ENCODE assay signal across 28 mouse cellular contexts in genomic region chr10:78775830-78776229, GRCm38 (mm10). TPM values are rescaled to one million over a fixed set of nuclear protein-coding genes. Genes with fewer than 3 reads are reported as not detected.
DNase-seq lines count a peak whose midpoint lies in the region; ATAC-seq and TF ChIP-seq lines count a peak whose summit lies in the region.
"Had no signal": no experiment of that assay in that cellular context is flagged by ENCODE, and none has a peak within 500 bp of the region (broad histone marks: within the 10 kb centered on the region; RNA-seq: fewer than 3 reads in every experiment).

No protein-coding gene starts in this region.

- H3K4me2 ChIP-seq in embryonic facial prominence, embryonic 12.5 days (replicated peaks): no peak overlapping the region
- no peak overlapping the region for H3K4me2 ChIP-seq in hindbrain, embryonic 11.5 days (replicated peaks; ENCODE audit: low read depth, low read length)
- no peak overlapping the region for H3K4me2 ChIP-seq in midbrain, postnatal 0 days (ENCODE audit: low read depth, low read length, poor library complexity, severe bottlenecking)
- no peak overlapping the region for H3K4me2 ChIP-seq in stomach, postnatal 0 days (replicated peaks; ENCODE audit: low read depth)
- H3K4me2 ChIP-seq: heart, embryonic 11.5 days; limb, embryonic 15.5 days; liver, embryonic 15.5 days; stomach, embryonic 15.5 days had no signal

- 56% methylated on average over 4 of the region's 4 CpGs for WGBS in embryonic facial prominence, embryonic 12.5 days
- 59% methylated on average over 4 of the region's 4 CpGs for WGBS in hindbrain, embryonic 11.5 days
- 37% methylated on average over 4 of the region's 4 CpGs for WGBS in midbrain, postnatal 0 days
- 55% methylated on average over 4 of the region's 4 CpGs for WGBS in stomach, postnatal 0 days

- TF ChIP-seq CTCF in midbrain, postnatal 0 days (IDR thresholded peaks at IDR 0.05): no peak
- no peak for TF ChIP-seq CTCF in stomach, postnatal 0 days (IDR thresholded peaks at IDR 0.05; ENCODE audit: low read depth)

- H3K4me3 ChIP-seq in embryonic facial prominence, embryonic 12.5 days: no peak overlapping the region
- H3K4me3 ChIP-seq in hindbrain, embryonic 11.5 days (ENCODE audit: low read depth, low read length): no peak overlapping the region
- H3K4me3 ChIP-seq in midbrain, postnatal 0 days (ENCODE audit: low read depth, low read length): no peak overlapping the region
- H3K4me3 ChIP-seq in stomach, postnatal 0 days (ENCODE audit: low read depth, low read length): no peak overlapping the region
- H3K4me3 ChIP-seq: erythroblast, embryonic 14.5 days; gastrocnemius, adult 2 months; layer of hippocampus, adult 2 months; limb, embryonic 15.5 days; liver, embryonic 15.5 days; stomach, embryonic 15.5 days had no signal

- no peak overlapping the region for H3K9ac ChIP-seq in embryonic facial prominence, embryonic 12.5 days
- no peak overlapping the region for H3K9ac ChIP-seq in hindbrain, embryonic 11.5 days (ENCODE audit: low read depth, low read length)
- no peak overlapping the region for H3K9ac ChIP-seq in midbrain, postnatal 0 days (replicated peaks; ENCODE audit: low read length, poor library complexity, severe bottlenecking)
- H3K9ac ChIP-seq in stomach, postnatal 0 days (ENCODE audit: low read length): no peak overlapping the region
- H3K9ac ChIP-seq: limb, embryonic 15.5 days; liver, embryonic 15.5 days; stomach, embryonic 15.5 days had no signal

- intact Hi-C loops in left cerebral cortex, postnatal 4 days (cut with DNase I): no loop called here
- intact Hi-C loops in left cerebral cortex, postnatal 10 days (cut with DNase I): no loop called here

- 0 out of 2 replicates have a peak, but pooled peaks cover 2% of the 10 kb centered on the region for H3K4me1 ChIP-seq in embryonic facial prominence, embryonic 12.5 days
- H3K4me1 ChIP-seq in hindbrain, embryonic 11.5 days (replicated peaks; ENCODE audit: control insufficient read depth, insufficient read depth, low read length): no peaks in the 10 kb centered on the region
- no peaks in the 10 kb centered on the region for H3K4me1 ChIP-seq in midbrain, postnatal 0 days (ENCODE audit: insufficient read depth, low read length)
- no peaks in the 10 kb centered on the region for H3K4me1 ChIP-seq in stomach, postnatal 0 days (replicated peaks; ENCODE audit: control insufficient read depth, insufficient read depth)
- H3K4me1 ChIP-seq: liver, embryonic 15.5 days had no signal

- H3K27me3 ChIP-seq in embryonic facial prominence, embryonic 12.5 days: 0 out of 2 replicates have a peak, but pooled peaks cover 8% of the 10 kb centered on the region
- no peaks in the 10 kb centered on the region for H3K27me3 ChIP-seq in hindbrain, embryonic 11.5 days (ENCODE audit: control insufficient read depth, insufficient read depth, low read length)
- H3K27me3 ChIP-seq in midbrain, postnatal 0 days (ENCODE audit: insufficient read depth, low read length): no peaks in the 10 kb centered on the region
- H3K27me3 ChIP-seq in stomach, postnatal 0 days (ENCODE audit: control insufficient read depth, insufficient read depth, low read length): no peaks in the 10 kb centered on the region
- H3K27me3 ChIP-seq: limb, embryonic 15.5 days; stomach, embryonic 15.5 days had no signal

- peak; percentile 13 for DNase-seq in left cerebral cortex, postnatal 4 days
- no peak for DNase-seq in left cerebral cortex, postnatal 10 days (ENCODE audit: extremely low spot score in 1 of 2, low spot score in 2 of 2)
- DNase-seq in hindbrain, embryonic 11.5 days (ENCODE audit: low spot score): peak; percentile 39
- peak; percentile 12 for DNase-seq in midbrain, postnatal 0 days (ENCODE audit: low spot score)
- no peak for DNase-seq in stomach, postnatal 0 days (ENCODE audit: low spot score)
- no peak for DNase-seq in testis, postnatal 10 days (ENCODE audit: low spot score)
- DNase-seq: adrenal gland, adult 8-10 months; cerebellum, postnatal 10 days; embryo, embryonic 11 days; gastrocnemius, adult 2 months; heart, postnatal 14 days; kidney, adult 2 months; kidney, postnatal 10 days; layer of hippocampus, postnatal 36 days; thymus, postnatal 14 days had no signal

- no peak for TF ChIP-seq EP300 in stomach, postnatal 0 days (optimal IDR thresholded peaks at IDR 0.05)

- no peaks in the 10 kb centered on the region for H3K9me3 ChIP-seq in embryonic facial prominence, embryonic 12.5 days
- H3K9me3 ChIP-seq in hindbrain, embryonic 11.5 days (ENCODE audit: control insufficient read depth, low read length): no peaks in the 10 kb centered on the region
- H3K9me3 ChIP-seq in midbrain, postnatal 0 days (ENCODE audit: low read length): no peaks in the 10 kb centered on the region
- no peaks in the 10 kb centered on the region for H3K9me3 ChIP-seq in stomach, postnatal 0 days (ENCODE audit: control insufficient read depth, low read length)
- H3K9me3 ChIP-seq: limb, embryonic 15.5 days; liver, embryonic 15.5 days; stomach, embryonic 15.5 days had no signal

- peak; percentile 35; the same call in 1 of the 2 replicates for ATAC-seq in embryonic facial prominence, embryonic 12.5 days (ENCODE audit: insufficient number of reproducible peaks, insufficient read depth, low FRiP score, low TSS enrichment)
- peak; percentile 74 for ATAC-seq in hindbrain, embryonic 11.5 days (ENCODE audit: low FRiP score)
- ATAC-seq in midbrain, postnatal 0 days (ENCODE audit: low FRiP score): no peak
- no peak for ATAC-seq in stomach, postnatal 0 days (ENCODE audit: low FRiP score, low TSS enrichment)
- ATAC-seq: inflammation-experienced regulatory T-cells, adult 6 months had no signal

- H3K36me3 ChIP-seq in embryonic facial prominence, embryonic 12.5 days: no peaks in the 10 kb centered on the region
- no peaks in the 10 kb centered on the region for H3K36me3 ChIP-seq in hindbrain, embryonic 11.5 days (ENCODE audit: control insufficient read depth, insufficient read depth, low read length)
- no peaks in the 10 kb centered on the region for H3K36me3 ChIP-seq in midbrain, postnatal 0 days (ENCODE audit: insufficient read depth, low read length)
- H3K36me3 ChIP-seq in stomach, postnatal 0 days (ENCODE audit: control insufficient read depth, insufficient read depth, low read length): no peaks in the 10 kb centered on the region
- H3K36me3 ChIP-seq: limb, embryonic 15.5 days; liver, embryonic 15.5 days; stomach, embryonic 15.5 days had no signal

- no peak overlapping the region for H3K27ac ChIP-seq in embryonic facial prominence, embryonic 12.5 days
- H3K27ac ChIP-seq in hindbrain, embryonic 11.5 days (ENCODE audit: low read depth, low read length): no peak overlapping the region
- H3K27ac ChIP-seq in midbrain, postnatal 0 days (ENCODE audit: low read depth, low read length): no peak overlapping the region
- no peak overlapping the region for H3K27ac ChIP-seq in stomach, postnatal 0 days (replicated peaks)
- H3K27ac ChIP-seq: gastrocnemius, adult 2 months; layer of hippocampus, adult 2 months; limb, embryonic 15.5 days; liver, embryonic 15.5 days; stomach, embryonic 15.5 days had no signal

RNA-seq across cellular contexts. Expression of gene Slc1a6, which starts 4.5 kb away (rescaled TPM):
- 10 to 100 TPM; 15.7 to 18.1 TPM for total RNA-seq in left cerebral cortex, postnatal 4 days (2021)
- 10 to 100 TPM; 17.3 to 18.4 TPM for total RNA-seq in left cerebral cortex, postnatal 10 days (2021)
- 2.1 TPM in 2 replicates for polyA plus RNA-seq in embryonic facial prominence, embryonic 12.5 days (2016; fragmentation: Nextera tagmentation; extraction: Ambion mirVana)
- polyA plus RNA-seq in hindbrain, embryonic 11.5 days (2014; fragmentation: Nextera tagmentation; extraction: Ambion mirVana): 0.63 and 1.2 TPM in 2 replicates
- total RNA-seq in midbrain, postnatal 0 days (2014; rRNA removed): 45.9 and 66.1 TPM in 2 replicates
- 30.7 and 33.4 TPM in 2 replicates for polyA plus RNA-seq in midbrain, postnatal 0 days (2015; fragmentation: Nextera tagmentation; extraction: Ambion mirVana)
- 0.23 and 0.38 TPM in 2 replicates for polyA plus RNA-seq in stomach, postnatal 0 days (2015; fragmentation: Nextera tagmentation; extraction: Ambion mirVana)
- total RNA-seq: gastrocnemius, adult 2 months; monocyte, adult 5-6 weeks; neutrophil, adult 5-6 weeks had no signal
- polyA plus RNA-seq: erythroblast, embryonic 14.5 days; inflammation-experienced regulatory T-cells, adult 6 months had no signal

RNA-seq across cellular contexts. Expression of gene Ccdc105, which starts 23.0 kb away (rescaled TPM):
- under 1 TPM in 1 of 2 experiments, not detected in 1; 0.22 TPM for total RNA-seq in left cerebral cortex, postnatal 4 days (2021)
- total RNA-seq in left cerebral cortex, postnatal 10 days (2021): under 1 TPM; 0.20 to 0.32 TPM
- polyA plus RNA-seq in embryonic facial prominence, embryonic 12.5 days (2016; fragmentation: Nextera tagmentation; extraction: Ambion mirVana): 0.22 TPM in 1 of 2 replicates, not detected in the other
- polyA plus RNA-seq in hindbrain, embryonic 11.5 days (2014; fragmentation: Nextera tagmentation; extraction: Ambion mirVana): not detected in 2 replicates
- 0.22 TPM in 1 of 2 replicates, not detected in the other for total RNA-seq in midbrain, postnatal 0 days (2014; rRNA removed)
- 0.23 and 0.26 TPM in 2 replicates for polyA plus RNA-seq in midbrain, postnatal 0 days (2015; fragmentation: Nextera tagmentation; extraction: Ambion mirVana)
- polyA plus RNA-seq in stomach, postnatal 0 days (2015; fragmentation: Nextera tagmentation; extraction: Ambion mirVana): 0.07 TPM in 1 of 2 replicates, not detected in the other
- total RNA-seq: adrenal gland, adult 8-10 months; gastrocnemius, adult 2 months; heart, postnatal 14 days; monocyte, adult 5-6 weeks; neutrophil, adult 5-6 weeks had no signal
- polyA plus RNA-seq: erythroblast, embryonic 14.5 days; inflammation-experienced regulatory T-cells, adult 6 months; kidney, adult 2 months; liver, embryonic 15.5 days; stomach, embryonic 15.5 days had no signal

RNA-seq across cellular contexts. Expression of gene Casp14, which starts 57.7 kb away (rescaled TPM):
- total RNA-seq in left cerebral cortex, postnatal 4 days (2021): not detected
- not detected for total RNA-seq in left cerebral cortex, postnatal 10 days (2021)
- polyA plus RNA-seq in embryonic facial prominence, embryonic 12.5 days (2016; fragmentation: Nextera tagmentation; extraction: Ambion mirVana): not detected in 2 replicates
- not detected in 2 replicates for polyA plus RNA-seq in hindbrain, embryonic 11.5 days (2014; fragmentation: Nextera tagmentation; extraction: Ambion mirVana)
- 0.44 TPM in 1 of 2 replicates, not detected in the other for total RNA-seq in midbrain, postnatal 0 days (2014; rRNA removed)
- not detected in 2 replicates for polyA plus RNA-seq in midbrain, postnatal 0 days (2015; fragmentation: Nextera tagmentation; extraction: Ambion mirVana)
- 29.5 and 31.1 TPM in 2 replicates for polyA plus RNA-seq in stomach, postnatal 0 days (2015; fragmentation: Nextera tagmentation; extraction: Ambion mirVana)
- total RNA-seq: adrenal gland, adult 8-10 months; gastrocnemius, adult 2 months; heart, postnatal 14 days; layer of hippocampus, adult 2 months; layer of hippocampus, postnatal 36 days; left cerebral cortex, postnatal 25 days; monocyte, adult 5-6 weeks; neutrophil, adult 5-6 weeks had no signal
- polyA plus RNA-seq: gonadal fat pad, adult 2 months; heart, embryonic 11.5 days; inflammation-experienced regulatory T-cells, adult 6 months; kidney, adult 2 months; liver, embryonic 15.5 days; lung, embryonic 16.5 days had no signal

Comparison
In these comparisons a context has a peak if more than half of its experiments do, and no peak if none do; other contexts are left out.
1. DNase-seq: peak in left cerebral cortex, postnatal 4 days (single experiment), hindbrain, embryonic 11.5 days (single experiment) and midbrain, postnatal 0 days (single experiment); none in left cerebral cortex, postnatal 10 days (0 of 2), stomach, postnatal 0 days (single experiment) and testis, postnatal 10 days (single experiment).
2. ATAC-seq: peak in embryonic facial prominence, embryonic 12.5 days (single experiment) and hindbrain, embryonic 11.5 days (single experiment); none in midbrain, postnatal 0 days (single experiment) and stomach, postnatal 0 days (single experiment).
3. RNA of gene Slc1a6, which starts 4.5 kb away (polyA plus RNA-seq): 30.7 to 33.4 TPM in midbrain, postnatal 0 days; 2.1 TPM in embryonic facial prominence, embryonic 12.5 days, 0.63 to 1.2 TPM in hindbrain, embryonic 11.5 days and 0.23 to 0.38 TPM in stomach, postnatal 0 days; every median in the first group is over 10 times any median in the second.
4. RNA of gene Casp14, which starts 57.7 kb away (polyA plus RNA-seq): 29.5 to 31.1 TPM in stomach, postnatal 0 days; not detected in embryonic facial prominence, embryonic 12.5 days, not detected in hindbrain, embryonic 11.5 days and not detected in midbrain, postnatal 0 days; every median in the first group is over 10 times any median in the second.